Mouse (Mus musculus): Measurements from ENCODE around the gene Mta1. TPM values are rescaled to one million over a fixed set of nuclear protein-coding genes. Genes with fewer than 3 reads are reported as not detected.

The Mta1 gene
- polyA plus RNA-seq, 1 experiment from 2014 or later: 12.9 TPM

GRCm38 (mm10) chr12:113176960-113177725 lies 79.1 kb downstream of the Mta1 start:
- Histone ChIP-seq H3K27ac (no peak overlapping the region), H3K4me2 (no peak overlapping the region), H3K4me3 (no peak overlapping the region), H3K27me3 (no peaks in the 10 kb centered on the region), H3K4me1 (no peaks in the 10 kb centered on the region), H3K9ac (no peak overlapping the region), H3K36me3 (no peaks in the 10 kb centered on the region), H3K9me3 (no peaks in the 10 kb centered on the region)
- no peak for ATAC-seq (ENCODE audit: insufficient number of reproducible peaks, low FRiP score, low TSS enrichment, low read depth)
- WGBS: 86% methylated on average over 18 of the region's 18 CpGs

GRCm38 (mm10) chr12:113181020-113181419 lies 82.9 kb downstream of the Mta1 start:
- ATAC-seq (ENCODE audit: insufficient number of reproducible peaks, low FRiP score, low TSS enrichment, low read depth): no peak
- WGBS: 66% methylated on average over 4 of the region's 4 CpGs
- no peak overlapping the region for H3K4me3 ChIP-seq
- H3K4me2 ChIP-seq: no peak overlapping the region
- no peak overlapping the region for H3K27ac ChIP-seq
- 0 out of 2 replicates have a peak, but pooled peaks cover 4% of the 10 kb centered on the region for H3K27me3 ChIP-seq
- no peaks in the 10 kb centered on the region for H3K9me3 ChIP-seq
- H3K4me1 ChIP-seq: peaks cover 9% of the 10 kb centered on the region
- H3K36me3 ChIP-seq: no peaks in the 10 kb centered on the region
- no peak overlapping the region for H3K9ac ChIP-seq

GRCm38 (mm10) chr12:113184945-113185344 lies 86.9 kb downstream of the Mta1 start:
- Histone ChIP-seq H3K4me2 (0 out of 2 replicates have a peak overlapping the region, but pooled peaks have one; percentile 90), H3K36me3 (peaks cover 18% of the 10 kb centered on the region), H3K4me3 (no peak overlapping the region), H3K27ac (no peak overlapping the region), H3K27me3 (peaks cover 22% of the 10 kb centered on the region; the same call in 1 of the 2 replicates), H3K9ac (no peak overlapping the region), H3K9me3 (no peaks in the 10 kb centered on the region), H3K4me1 (peaks cover 33% of the 10 kb centered on the region)
- no peak for ATAC-seq (ENCODE audit: insufficient number of reproducible peaks, low FRiP score, low TSS enrichment, low read depth)
- 68% methylated on average over 5 of the region's 5 CpGs for WGBS

GRCm38 (mm10) chr12:113185442-113186291 lies 87.6 kb downstream of the Mta1 start, which contains the start of gene Tmem121:
Gene Tmem121 (plus strand): TSS chr12:113185930.
- Histone ChIP-seq H3K9me3 (no peaks in the 10 kb centered on the region), H3K27ac (no peak within 1 kb of the TSS), H3K36me3 (peaks cover 24% of the 10 kb centered on the region), H3K4me3 (peak within 1 kb of the TSS; percentile 63), H3K9ac (peak within 1 kb of the TSS; percentile 61), H3K27me3 (peaks cover 22% of the 10 kb centered on the region; the same call in 1 of the 2 replicates), H3K4me1 (peaks cover 33% of the 10 kb centered on the region), H3K4me2 (peak within 1 kb of the TSS; percentile 90)
- ATAC-seq (ENCODE audit: insufficient number of reproducible peaks, low FRiP score, low TSS enrichment, low read depth): no peak
- under 1% methylated on average over 62 of the region's 63 CpGs for WGBS

GRCm38 (mm10) chr12:113186326-113187010 lies 88.4 kb downstream of the Mta1 start:
- H3K27ac ChIP-seq: no peak overlapping the region
- H3K9ac ChIP-seq: peak overlapping the region; percentile 61
- H3K4me1 ChIP-seq: peaks cover 33% of the 10 kb centered on the region
- ATAC-seq (ENCODE audit: insufficient number of reproducible peaks, low FRiP score, low TSS enrichment, low read depth): no peak
- H3K27me3 ChIP-seq: peaks cover 22% of the 10 kb centered on the region; the same call in 1 of the 2 replicates
- WGBS: 42% methylated on average over 12 of the region's 12 CpGs
- peaks cover 32% of the 10 kb centered on the region for H3K36me3 ChIP-seq
- H3K9me3 ChIP-seq: no peaks in the 10 kb centered on the region
- H3K4me2 ChIP-seq: peak overlapping the region; percentile 90
- H3K4me3 ChIP-seq: peak overlapping the region; percentile 63

Small RNA genes lying within 50 kb of the gene (microRNA-seq; reads per million reads assigned to microRNA genes)
- not detected for gene Gm44471

Other genes with a start within 250 kb of the Mta1 start
- 0.20 and 0.41 TPM in 2 replicates for gene Gpr132, start 230.1 kb upstream of the Mta1 start, polyA plus RNA-seq (2015; fragmentation: Nextera tagmentation; extraction: Ambion mirVana)
- 10.3 and 11.6 TPM in 2 replicates for gene Jag2, start 168.5 kb upstream of the Mta1 start, polyA plus RNA-seq (2015; fragmentation: Nextera tagmentation; extraction: Ambion mirVana)
- 70.5 and 71.2 TPM in 2 replicates for gene Nudt14, start 156.2 kb upstream of the Mta1 start, polyA plus RNA-seq (2015; fragmentation: Nextera tagmentation; extraction: Ambion mirVana)
- 25.4 and 26.3 TPM in 2 replicates for gene Btbd6, start 121.8 kb upstream of the Mta1 start, polyA plus RNA-seq (2015; fragmentation: Nextera tagmentation; extraction: Ambion mirVana)
- gene Brf1, start 97.6 kb upstream of the Mta1 start, polyA plus RNA-seq (2015; fragmentation: Nextera tagmentation; extraction: Ambion mirVana): 57.1 and 61.7 TPM in 2 replicates
- gene Pacs2, start 83.8 kb upstream of the Mta1 start, polyA plus RNA-seq (2015; fragmentation: Nextera tagmentation; extraction: Ambion mirVana): 12.9 and 13.8 TPM in 2 replicates
- 0.19 TPM in 1 of 2 replicates, not detected in the other for gene Tex22, start 23.8 kb upstream of the Mta1 start, polyA plus RNA-seq (2015; fragmentation: Nextera tagmentation; extraction: Ambion mirVana)
- gene Crip2, start 42.0 kb downstream of the Mta1 start, polyA plus RNA-seq (2015; fragmentation: Nextera tagmentation; extraction: Ambion mirVana): 113 and 182 TPM in 2 replicates
- gene Crip1, start 48.0 kb downstream of the Mta1 start, polyA plus RNA-seq (2015; fragmentation: Nextera tagmentation; extraction: Ambion mirVana): 560 and 613 TPM in 2 replicates
- 25.4 and 28.5 TPM in 2 replicates for gene Tedc1, start 58.1 kb downstream of the Mta1 start, polyA plus RNA-seq (2015; fragmentation: Nextera tagmentation; extraction: Ambion mirVana)
- gene Tmem121, start 87.7 kb downstream of the Mta1 start, polyA plus RNA-seq (2015; fragmentation: Nextera tagmentation; extraction: Ambion mirVana): 12.7 and 17.1 TPM in 2 replicates